Mouse (Mus musculus): Measurements from ENCODE around the gene Sdc1. TPM values are rescaled to one million over a fixed set of nuclear protein-coding genes. Genes with fewer than 3 reads are reported as not detected.

Gene Sdc1
- polyA plus RNA-seq, 1 experiment, result 200 TPM

- Histone ChIP-seq H3K4me3 (replicated peaks; ENCODE audit: extremely low read depth, low read depth, low read length) (no peak overlapping the region), H3K4me1 (ENCODE audit: control insufficient read depth, insufficient read depth, low read length) (no peaks in the 10 kb centered on the region)
- TF ChIP-seq CTCF (IDR thresholded peaks at IDR 0.05; ENCODE audit: insufficient read depth, low read length) (peak; percentile 58), POLR2A (IDR thresholded peaks at IDR 0.05; ENCODE audit: borderline replicate concordance, extremely low read depth, low read depth, low read length) (no peak)
- DNase-seq, result no peak
- WGBS, result 81% methylated on average over 2 of the region's 2 CpGs
These were observed 8.5 kb upstream of the Sdc1 start for GRCm38 (mm10) chr12:8762667-8763066.

- no peak for DNase-seq
These were observed 6.7 kb upstream of the Sdc1 start for GRCm38 (mm10) chr12:8764221-8764930.

GRCm38 (mm10) chr12:8771844-8772380 is 789 bp downstream of the Sdc1 start:
- Histone ChIP-seq H3K4me3 (replicated peaks; ENCODE audit: extremely low read depth, low read depth, low read length) (peak overlapping the region; percentile 78), H3K4me1 (ENCODE audit: control insufficient read depth, insufficient read depth, low read length) (0 out of 2 replicates have a peak, but pooled peaks cover under 1% of the 10 kb centered on the region)
- TF ChIP-seq CTCF (IDR thresholded peaks at IDR 0.05; ENCODE audit: insufficient read depth, low read length), result no peak
- TF ChIP-seq POLR2A (IDR thresholded peaks at IDR 0.05; ENCODE audit: borderline replicate concordance, extremely low read depth, low read depth, low read length), result no peak
- DNase-seq, result no peak
- WGBS, result 1% methylated on average over 37 of the region's 37 CpGs

More at GRCm38 (mm10) chr12:8764221-8764930, 6.7 kb upstream of the Sdc1 start:
- WGBS, result 52% methylated on average over 15 of the region's 15 CpGs
- H3K4me3 ChIP-seq (replicated peaks; ENCODE audit: extremely low read depth, low read depth, low read length), result no peak overlapping the region
- TF ChIP-seq POLR2A (IDR thresholded peaks at IDR 0.05; ENCODE audit: borderline replicate concordance, extremely low read depth, low read depth, low read length), result no peak
- TF ChIP-seq CTCF (IDR thresholded peaks at IDR 0.05; ENCODE audit: insufficient read depth, low read length), result no peak
- no peaks in the 10 kb centered on the region for H3K4me1 ChIP-seq (ENCODE audit: control insufficient read depth, insufficient read depth, low read length)

GRCm38 (mm10) chr12:8772451-8773143 is 1.5 kb downstream of the Sdc1 start:
- H3K4me1 ChIP-seq (ENCODE audit: control insufficient read depth, insufficient read depth, low read length), result 0 out of 2 replicates have a peak, but pooled peaks cover 2% of the 10 kb centered on the region
- H3K4me3 ChIP-seq (replicated peaks; ENCODE audit: extremely low read depth, low read depth, low read length), result peak overlapping the region; percentile 78
- peak; percentile 36; the same call in 1 of the 2 replicates for TF ChIP-seq POLR2A (IDR thresholded peaks at IDR 0.05; ENCODE audit: borderline replicate concordance, extremely low read depth, low read depth, low read length)
- TF ChIP-seq CTCF (IDR thresholded peaks at IDR 0.05; ENCODE audit: insufficient read depth, low read length), result no peak
- WGBS, result 1% methylated on average over 54 of the region's 55 CpGs
- DNase-seq, result peak; percentile 76

- TF ChIP-seq CTCF (IDR thresholded peaks at IDR 0.05; ENCODE audit: insufficient read depth, low read length), result no peak
- no peak for TF ChIP-seq POLR2A (IDR thresholded peaks at IDR 0.05; ENCODE audit: borderline replicate concordance, extremely low read depth, low read depth, low read length)
- DNase-seq, result no peak
- Histone ChIP-seq H3K4me1 (ENCODE audit: control insufficient read depth, insufficient read depth, low read length) (0 out of 2 replicates have a peak, but pooled peaks cover 2% of the 10 kb centered on the region), H3K4me3 (replicated peaks; ENCODE audit: extremely low read depth, low read depth, low read length) (peak overlapping the region; percentile 14)
- 63% methylated on average over 6 of the region's 6 CpGs for WGBS
These were observed 2.2 kb downstream of the Sdc1 start for GRCm38 (mm10) chr12:8773336-8773735.

GRCm38 (mm10) chr12:8774183-8774582 is 3.1 kb downstream of the Sdc1 start:
- Histone ChIP-seq H3K4me3 (replicated peaks; ENCODE audit: extremely low read depth, low read depth, low read length) (peak overlapping the region; percentile 12), H3K4me1 (ENCODE audit: control insufficient read depth, insufficient read depth, low read length) (0 out of 2 replicates have a peak, but pooled peaks cover 2% of the 10 kb centered on the region)
- TF ChIP-seq POLR2A (IDR thresholded peaks at IDR 0.05; ENCODE audit: borderline replicate concordance, extremely low read depth, low read depth, low read length) (no peak), CTCF (IDR thresholded peaks at IDR 0.05; ENCODE audit: insufficient read depth, low read length) (no peak)
- peak; percentile 12 for DNase-seq

- TF ChIP-seq POLR2A (IDR thresholded peaks at IDR 0.05; ENCODE audit: borderline replicate concordance, extremely low read depth, low read depth, low read length), result no peak
- no peak for TF ChIP-seq CTCF (IDR thresholded peaks at IDR 0.05; ENCODE audit: insufficient read depth, low read length)
- WGBS, result 74% methylated on average over 7 of the region's 7 CpGs
- peak; percentile 41 for DNase-seq
- Histone ChIP-seq H3K4me3 (replicated peaks; ENCODE audit: extremely low read depth, low read depth, low read length) (peak overlapping the region; percentile 26), H3K4me1 (ENCODE audit: control insufficient read depth, insufficient read depth, low read length) (0 out of 2 replicates have a peak, but pooled peaks cover 2% of the 10 kb centered on the region)
These were observed 5.1 kb downstream of the Sdc1 start for GRCm38 (mm10) chr12:8776206-8776605.

GRCm38 (mm10) chr12:8776741-8777140 is 5.6 kb downstream of the Sdc1 start:
- TF ChIP-seq POLR2A (IDR thresholded peaks at IDR 0.05; ENCODE audit: borderline replicate concordance, extremely low read depth, low read depth, low read length), result no peak
- TF ChIP-seq CTCF (IDR thresholded peaks at IDR 0.05; ENCODE audit: insufficient read depth, low read length), result no peak
- no peak overlapping the region for H3K4me3 ChIP-seq (replicated peaks; ENCODE audit: extremely low read depth, low read depth, low read length)
- WGBS, result 55% methylated on average over 3 of the region's 3 CpGs
- 0 out of 2 replicates have a peak, but pooled peaks cover 2% of the 10 kb centered on the region for H3K4me1 ChIP-seq (ENCODE audit: control insufficient read depth, insufficient read depth, low read length)
- DNase-seq, result no peak

GRCm38 (mm10) chr12:8778106-8778505 is 7.0 kb downstream of the Sdc1 start:
- 0 out of 2 replicates have a peak, but pooled peaks cover 2% of the 10 kb centered on the region for H3K4me1 ChIP-seq (ENCODE audit: control insufficient read depth, insufficient read depth, low read length)
- WGBS, result 71% methylated on average over 7 of the region's 7 CpGs

More at GRCm38 (mm10) chr12:8778106-8778505, 7.0 kb downstream of the Sdc1 start:
- no peak overlapping the region for H3K4me3 ChIP-seq (replicated peaks; ENCODE audit: extremely low read depth, low read depth, low read length)
- no peak for DNase-seq
- TF ChIP-seq CTCF (IDR thresholded peaks at IDR 0.05; ENCODE audit: insufficient read depth, low read length) (no peak), POLR2A (IDR thresholded peaks at IDR 0.05; ENCODE audit: borderline replicate concordance, extremely low read depth, low read depth, low read length) (no peak)

Measured in lung, adult 2 months (tissue).